Mouse (Mus musculus): ENCODE data around the gene Rab44. TPM values are rescaled to one million over a fixed set of nuclear protein-coding genes. Genes with fewer than 3 reads are reported as not detected.

Gene Rab44
- polyA plus RNA-seq, 1 experiment from 2014 or later: 4.4 TPM

DNA sequence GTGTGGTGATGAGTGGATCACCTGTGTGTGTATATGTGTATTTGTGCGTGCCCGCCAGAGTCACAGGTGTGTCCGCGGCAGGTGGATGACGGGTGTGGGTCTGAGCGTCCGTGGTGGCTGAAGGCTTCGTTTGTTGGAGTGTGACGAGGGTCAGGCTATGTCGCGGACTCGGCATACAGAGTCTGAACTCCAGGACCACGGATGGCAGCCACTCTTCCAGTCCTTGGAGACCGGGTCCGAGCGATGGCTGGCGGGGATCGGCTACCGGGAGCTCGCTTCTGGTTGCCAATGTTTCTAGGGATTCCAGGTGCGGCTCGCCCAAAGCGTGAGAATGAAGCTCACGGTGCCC is 20.0 kb upstream of the Rab44 start:
- Histone ChIP-seq H3K9ac (ENCODE audit: low read depth, low read length) (peak overlapping the region; percentile 63), H3K27me3 (replicated peaks; ENCODE audit: control insufficient read depth, insufficient read depth, low read length) (peaks cover 28% of the 10 kb centered on the region), H3K4me1 (replicated peaks; ENCODE audit: control insufficient read depth, insufficient read depth, low read length) (peaks cover 11% of the 10 kb centered on the region), H3K36me3 (ENCODE audit: control insufficient read depth, insufficient read depth, low read length) (no peaks in the 10 kb centered on the region), H3K4me2 (peak overlapping the region; percentile 71), H3K4me3 (ENCODE audit: low read depth, low read length) (peak overlapping the region; percentile 57), H3K9me3 (ENCODE audit: control insufficient read depth, low read length) (no peaks in the 10 kb centered on the region), H3K27ac (ENCODE audit: low read depth, low read length) (no peak overlapping the region)
- ATAC-seq (replicated peaks; ENCODE audit: low FRiP score) (no peak; the same call in 1 of the 2 replicates), DNase-seq (ENCODE audit: low spot score) (no peak)
- WGBS: 1% methylated on average over 24 of the region's 24 CpGs

DNA sequence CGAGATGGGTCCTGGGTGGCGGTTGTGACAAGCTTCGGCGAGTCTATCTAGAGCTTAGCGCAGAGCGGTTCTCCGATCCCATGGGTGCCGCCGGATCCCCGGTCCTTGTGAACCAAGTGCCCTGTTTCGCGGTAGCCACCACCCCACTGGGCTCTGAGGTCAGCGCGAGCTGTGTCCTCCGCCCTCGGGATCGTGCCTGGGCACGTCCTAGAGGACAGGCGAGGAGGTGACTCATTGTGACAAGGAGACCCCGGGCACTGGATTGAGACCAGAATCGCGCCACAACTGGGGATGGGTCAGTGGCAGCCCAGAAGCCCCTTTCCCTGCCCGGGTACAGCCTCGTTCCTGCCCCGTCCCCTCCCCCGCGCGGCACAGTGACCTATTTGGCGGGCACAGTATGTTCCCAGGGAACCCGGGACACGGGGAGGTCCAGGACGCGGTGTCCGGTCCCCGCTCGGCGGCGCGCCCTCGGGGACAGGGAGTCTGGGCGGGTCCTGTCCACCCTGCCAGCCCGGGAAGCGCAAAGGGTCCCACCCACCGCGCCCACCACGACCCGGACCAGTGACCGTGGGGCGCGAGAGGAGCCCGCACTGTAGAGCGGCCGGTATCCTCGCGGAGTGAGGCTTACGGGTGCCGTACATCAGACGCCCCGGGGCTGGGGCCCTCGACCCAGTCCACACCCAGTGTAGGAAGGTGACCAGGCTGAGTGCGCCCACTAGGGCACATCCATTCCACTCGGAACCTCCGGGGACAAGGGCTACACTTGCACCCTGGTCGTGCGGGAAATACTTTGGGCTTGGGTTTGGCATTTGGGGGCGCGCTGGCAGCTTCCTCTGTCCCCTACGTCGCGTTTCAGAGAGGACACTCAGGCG is 19.4 kb upstream of the Rab44 start:
- no peak overlapping the region for H3K27ac ChIP-seq (ENCODE audit: low read depth, low read length)
- DNase-seq (ENCODE audit: low spot score) (peak; percentile 65), ATAC-seq (replicated peaks; ENCODE audit: low FRiP score) (0 out of 2 replicates have a peak, but pooled peaks have one; percentile 30)
- H3K9ac ChIP-seq (ENCODE audit: low read depth, low read length): peak overlapping the region; percentile 63
- H3K9me3 ChIP-seq (ENCODE audit: control insufficient read depth, low read length): no peaks in the 10 kb centered on the region
- peak overlapping the region; percentile 71 for H3K4me2 ChIP-seq
- H3K36me3 ChIP-seq (ENCODE audit: control insufficient read depth, insufficient read depth, low read length): no peaks in the 10 kb centered on the region
- peak overlapping the region; percentile 57 for H3K4me3 ChIP-seq (ENCODE audit: low read depth, low read length)
- H3K4me1 ChIP-seq (replicated peaks; ENCODE audit: control insufficient read depth, insufficient read depth, low read length): peaks cover 13% of the 10 kb centered on the region
- H3K27me3 ChIP-seq (replicated peaks; ENCODE audit: control insufficient read depth, insufficient read depth, low read length): peaks cover 28% of the 10 kb centered on the region
- under 1% methylated on average over 71 of the region's 71 CpGs for WGBS

DNA sequence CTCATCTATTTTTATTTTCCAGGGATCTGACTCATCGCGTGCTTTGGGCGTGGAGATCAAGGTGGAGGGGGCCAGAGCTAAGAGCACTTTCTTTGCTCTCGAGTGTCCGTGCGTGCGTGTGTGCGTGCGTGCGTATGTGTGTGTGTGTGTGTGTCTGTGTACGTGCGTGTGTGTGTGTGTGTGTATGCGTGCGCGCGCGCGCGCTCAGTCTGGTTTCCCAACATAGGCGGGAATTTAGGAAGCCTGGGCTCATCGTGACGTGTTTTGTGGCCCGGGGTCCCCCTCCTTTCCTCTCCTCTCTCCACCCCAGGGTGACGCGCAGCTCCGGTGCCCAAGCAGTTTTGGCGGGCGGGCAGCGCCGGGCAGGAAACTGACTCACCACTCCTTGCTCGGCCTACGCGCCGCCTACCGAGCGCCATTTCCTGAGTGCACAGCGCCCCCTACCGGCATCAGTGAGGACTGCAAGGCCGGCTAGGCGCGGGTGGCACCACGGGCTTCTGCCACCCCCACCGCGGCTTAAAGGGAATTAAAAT is 18.7 kb upstream of the Rab44 start:
- under 1% methylated on average over 44 of the region's 44 CpGs for WGBS
- H3K27me3 ChIP-seq (replicated peaks; ENCODE audit: control insufficient read depth, insufficient read depth, low read length): peaks cover 28% of the 10 kb centered on the region
- H3K4me3 ChIP-seq (ENCODE audit: low read depth, low read length): peak overlapping the region; percentile 57
- H3K36me3 ChIP-seq (ENCODE audit: control insufficient read depth, insufficient read depth, low read length): no peaks in the 10 kb centered on the region
- DNase-seq (ENCODE audit: low spot score): peak; percentile 92
- no peaks in the 10 kb centered on the region for H3K9me3 ChIP-seq (ENCODE audit: control insufficient read depth, low read length)
- H3K4me2 ChIP-seq: peak overlapping the region; percentile 71
- peaks cover 13% of the 10 kb centered on the region for H3K4me1 ChIP-seq (replicated peaks; ENCODE audit: control insufficient read depth, insufficient read depth, low read length)
- peak; percentile 75 for ATAC-seq (replicated peaks; ENCODE audit: low FRiP score)
- H3K9ac ChIP-seq (ENCODE audit: low read depth, low read length): peak overlapping the region; percentile 63
- H3K27ac ChIP-seq (ENCODE audit: low read depth, low read length): no peak overlapping the region

DNA sequence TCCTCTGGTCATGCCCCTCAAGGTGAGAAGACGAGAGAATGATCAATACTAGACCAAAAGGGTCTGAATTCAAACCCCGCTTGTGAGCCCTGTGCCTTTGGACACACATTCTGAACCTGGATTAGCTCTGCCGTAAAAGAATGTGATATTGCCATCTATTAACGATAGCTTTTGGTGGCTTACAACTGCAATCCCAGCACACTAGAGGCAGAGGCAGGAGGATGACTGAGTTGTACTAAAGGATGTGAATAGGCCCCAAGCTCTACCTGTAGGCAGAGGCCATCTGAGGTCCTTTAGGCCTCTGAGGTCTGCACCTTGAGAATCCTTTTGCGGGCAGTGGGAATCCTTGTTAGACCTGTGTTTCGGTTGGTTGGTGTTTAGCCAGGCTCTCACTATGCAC is 17.7 kb upstream of the Rab44 start:
- peaks cover 28% of the 10 kb centered on the region for H3K27me3 ChIP-seq (replicated peaks; ENCODE audit: control insufficient read depth, insufficient read depth, low read length)

DNA sequence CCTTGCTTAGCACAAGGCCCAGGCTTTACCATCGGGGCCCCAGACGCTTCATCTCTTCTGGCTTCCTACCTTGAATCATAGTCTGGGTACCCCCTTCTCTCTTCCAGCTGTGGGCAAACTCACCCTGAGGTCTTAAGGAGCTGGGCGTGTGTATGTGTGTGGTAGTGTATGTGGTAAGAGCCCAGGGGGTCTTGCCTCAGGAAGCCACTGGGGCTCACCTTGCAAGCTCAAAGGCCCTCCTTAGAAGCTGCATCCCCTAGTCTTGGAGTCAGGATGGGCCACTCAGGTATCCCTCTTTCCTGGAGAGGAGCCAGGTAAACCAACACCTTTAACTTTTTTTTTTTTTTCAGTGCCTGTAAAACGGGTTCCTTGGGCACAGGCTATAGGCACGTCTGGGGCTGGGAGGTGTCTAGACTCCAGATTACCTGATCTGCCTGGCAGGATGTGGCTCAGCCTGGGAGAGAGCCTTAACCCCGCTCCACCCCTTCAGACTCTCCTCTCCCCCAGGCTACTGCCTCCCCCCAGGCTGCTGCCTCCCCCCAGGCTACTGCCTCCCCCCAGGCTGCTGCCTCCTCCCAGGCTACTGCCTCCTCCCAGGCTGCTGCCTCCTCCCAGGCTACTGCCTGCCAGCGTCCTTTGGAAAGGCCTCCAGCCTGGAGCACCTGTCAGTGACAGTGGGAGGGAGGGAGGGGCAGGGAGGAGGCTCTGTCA is 16.9 kb upstream of the Rab44 start:
- H3K4me3 ChIP-seq (ENCODE audit: low read depth, low read length): no peak overlapping the region
- no peak overlapping the region for H3K27ac ChIP-seq (ENCODE audit: low read depth, low read length)
- H3K9me3 ChIP-seq (ENCODE audit: control insufficient read depth, low read length): no peaks in the 10 kb centered on the region
- H3K4me1 ChIP-seq (replicated peaks; ENCODE audit: control insufficient read depth, insufficient read depth, low read length): peaks cover 13% of the 10 kb centered on the region
- no peak overlapping the region for H3K4me2 ChIP-seq
- WGBS: 66% methylated on average over 7 of the region's 7 CpGs
- no peak overlapping the region for H3K9ac ChIP-seq (ENCODE audit: low read depth, low read length)
- peaks cover 28% of the 10 kb centered on the region for H3K27me3 ChIP-seq (replicated peaks; ENCODE audit: control insufficient read depth, insufficient read depth, low read length)
- ATAC-seq (replicated peaks; ENCODE audit: low FRiP score): no peak
- H3K36me3 ChIP-seq (ENCODE audit: control insufficient read depth, insufficient read depth, low read length): no peaks in the 10 kb centered on the region
- no peak for DNase-seq (ENCODE audit: low spot score)

More for the DNA sequence above, 17.7 kb upstream of the Rab44 start:
- H3K36me3 ChIP-seq (ENCODE audit: control insufficient read depth, insufficient read depth, low read length): no peaks in the 10 kb centered on the region
- ATAC-seq (replicated peaks; ENCODE audit: low FRiP score) (no peak), DNase-seq (ENCODE audit: low spot score) (no peak)
- no peak overlapping the region for H3K4me3 ChIP-seq (ENCODE audit: low read depth, low read length)
- no peak overlapping the region for H3K9ac ChIP-seq (ENCODE audit: low read depth, low read length)
- 89% methylated on average over 6 of the region's 6 CpGs for WGBS
- H3K4me2 ChIP-seq: no peak overlapping the region
- H3K4me1 ChIP-seq (replicated peaks; ENCODE audit: control insufficient read depth, insufficient read depth, low read length): peaks cover 13% of the 10 kb centered on the region
- H3K27ac ChIP-seq (ENCODE audit: low read depth, low read length): no peak overlapping the region
- H3K9me3 ChIP-seq (ENCODE audit: control insufficient read depth, low read length): no peaks in the 10 kb centered on the region

DNA sequence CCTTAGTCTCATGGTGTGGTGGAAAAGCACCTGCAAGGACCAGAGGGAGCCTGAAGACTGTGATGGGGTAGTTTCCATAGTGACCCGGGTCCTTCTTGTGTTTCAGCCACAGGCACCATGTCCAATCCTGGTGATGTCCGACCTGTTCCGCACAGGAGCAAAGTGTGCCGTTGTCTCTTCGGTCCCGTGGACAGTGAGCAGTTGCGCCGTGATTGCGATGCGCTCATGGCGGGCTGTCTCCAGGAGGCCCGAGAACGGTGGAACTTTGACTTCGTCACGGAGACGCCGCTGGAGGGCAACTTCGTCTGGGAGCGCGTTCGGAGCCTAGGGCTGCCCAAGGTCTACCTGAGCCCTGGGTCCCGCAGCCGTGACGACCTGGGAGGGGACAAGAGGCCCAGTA is 15.7 kb upstream of the Rab44 start:
- H3K27ac ChIP-seq (ENCODE audit: low read depth, low read length): no peak overlapping the region
- H3K9ac ChIP-seq (ENCODE audit: low read depth, low read length): no peak overlapping the region
- no peak overlapping the region for H3K4me3 ChIP-seq (ENCODE audit: low read depth, low read length)
- H3K9me3 ChIP-seq (ENCODE audit: control insufficient read depth, low read length): no peaks in the 10 kb centered on the region
- H3K4me1 ChIP-seq (replicated peaks; ENCODE audit: control insufficient read depth, insufficient read depth, low read length): peaks cover 11% of the 10 kb centered on the region
- DNase-seq (ENCODE audit: low spot score) (no peak), ATAC-seq (replicated peaks; ENCODE audit: low FRiP score) (no peak)
- 92% methylated on average over 24 of the region's 24 CpGs for WGBS
- H3K36me3 ChIP-seq (ENCODE audit: control insufficient read depth, insufficient read depth, low read length): no peaks in the 10 kb centered on the region
- peaks cover 17% of the 10 kb centered on the region for H3K27me3 ChIP-seq (replicated peaks; ENCODE audit: control insufficient read depth, insufficient read depth, low read length)
- no peak overlapping the region for H3K4me2 ChIP-seq

DNA sequence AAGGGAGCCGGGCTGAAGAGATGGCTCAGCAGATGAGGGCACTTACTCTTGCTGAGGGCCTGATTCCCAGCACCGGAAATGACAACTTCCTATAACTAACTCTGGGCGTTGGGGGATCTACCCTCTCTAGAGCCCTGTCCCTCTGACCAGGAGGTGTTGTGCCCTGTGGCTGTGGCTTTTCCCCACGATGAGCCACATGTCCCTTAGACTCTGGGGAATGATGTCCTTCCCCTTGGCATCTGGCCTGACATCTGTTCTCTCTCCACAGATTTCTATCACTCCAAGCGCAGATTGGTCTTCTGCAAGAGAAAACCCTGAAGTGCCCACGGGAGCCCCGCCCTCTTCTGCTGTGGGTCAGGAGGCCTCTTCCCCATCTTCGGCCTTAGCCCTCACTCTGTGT is 14.9 kb upstream of the Rab44 start:
- H3K4me1 ChIP-seq (replicated peaks; ENCODE audit: control insufficient read depth, insufficient read depth, low read length): peaks cover 9% of the 10 kb centered on the region
- peaks cover 9% of the 10 kb centered on the region for H3K27me3 ChIP-seq (replicated peaks; ENCODE audit: control insufficient read depth, insufficient read depth, low read length)
- no peaks in the 10 kb centered on the region for H3K36me3 ChIP-seq (ENCODE audit: control insufficient read depth, insufficient read depth, low read length)
- ATAC-seq (replicated peaks; ENCODE audit: low FRiP score) (no peak), DNase-seq (ENCODE audit: low spot score) (no peak)
- WGBS: 58% methylated on average over 8 of the region's 8 CpGs
- H3K4me2 ChIP-seq: no peak overlapping the region
- H3K27ac ChIP-seq (ENCODE audit: low read depth, low read length): no peak overlapping the region
- H3K9ac ChIP-seq (ENCODE audit: low read depth, low read length): no peak overlapping the region
- H3K4me3 ChIP-seq (ENCODE audit: low read depth, low read length): no peak overlapping the region
- no peaks in the 10 kb centered on the region for H3K9me3 ChIP-seq (ENCODE audit: control insufficient read depth, low read length)

DNA sequence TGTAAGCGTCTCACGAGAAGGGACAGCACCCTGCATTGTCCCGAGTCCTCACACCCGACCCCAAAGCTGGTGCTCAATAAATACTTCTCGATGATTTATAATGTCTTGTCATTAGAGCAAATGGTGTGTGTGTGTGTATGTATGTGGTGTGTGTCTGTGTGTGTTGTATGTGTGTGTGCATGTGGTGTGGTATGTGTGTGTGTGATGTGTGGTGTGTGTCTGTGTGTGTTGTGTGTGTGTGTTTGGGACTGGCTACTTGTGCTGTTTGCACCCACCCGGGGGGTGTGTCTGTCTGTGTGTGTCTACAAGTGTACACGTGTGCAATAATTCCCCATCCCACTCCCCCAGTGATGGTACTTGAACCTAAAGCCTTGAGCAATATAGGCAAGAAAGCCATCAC is 13.3 kb upstream of the Rab44 start:
- ATAC-seq (replicated peaks; ENCODE audit: low FRiP score): no peak
- H3K9ac ChIP-seq (ENCODE audit: low read depth, low read length): no peak overlapping the region
- no peaks in the 10 kb centered on the region for H3K9me3 ChIP-seq (ENCODE audit: control insufficient read depth, low read length)
- no peak overlapping the region for H3K4me2 ChIP-seq
- no peak for DNase-seq (ENCODE audit: low spot score)
- H3K27me3 ChIP-seq (replicated peaks; ENCODE audit: control insufficient read depth, insufficient read depth, low read length): no peaks in the 10 kb centered on the region; the same call in 1 of the 2 replicates
- H3K36me3 ChIP-seq (ENCODE audit: control insufficient read depth, insufficient read depth, low read length): no peaks in the 10 kb centered on the region
- H3K27ac ChIP-seq (ENCODE audit: low read depth, low read length): no peak overlapping the region
- 85% methylated on average over 7 of the region's 7 CpGs for WGBS
- peaks cover 2% of the 10 kb centered on the region; the same call in 1 of the 2 replicates for H3K4me1 ChIP-seq (replicated peaks; ENCODE audit: control insufficient read depth, insufficient read depth, low read length)
- no peak overlapping the region for H3K4me3 ChIP-seq (ENCODE audit: low read depth, low read length)

Measured in liver, embryonic 11.5 days (tissue).